Mouse (Mus musculus) neural tube, embryonic 14.5 days (tissue): ENCODE results near the gene Ildr2. TPM values are rescaled to one million over a fixed set of nuclear protein-coding genes. Genes with fewer than 3 reads are reported as not detected.

ENCODE experiments used
- ATAC-seq: fragments of 200-750 bp; cut with Nextera tagmentation; 2 replicates; pipeline ENCODE4 v1.8.0; 2017; ENCODE audit warnings: low read depth, mild to moderate bottlenecking, moderate TSS enrichment, moderate library complexity
- H3K27ac ChIP-seq: fragments of 300-500 bp; sonication (generic); 2 replicates; pipeline ENCODE4 v1.5.1; 2014; ENCODE audit warnings: low read depth, mild to moderate bottlenecking, control low read depth, low read length, moderate library complexity, mixed read lengths
- H3K27me3 ChIP-seq: fragments of 300-500 bp; sonication (generic); 2 replicates; pipeline ENCODE4 v1.6.1; 2014; ENCODE audit warnings: low read length; ENCODE audit not compliant: control insufficient read depth, insufficient read depth
- H3K36me3 ChIP-seq: fragments of 300-500 bp; sonication (generic); 2 replicates; pipeline ENCODE4 v1.6.1; 2014; ENCODE audit warnings: low read length, mixed read lengths; ENCODE audit not compliant: control insufficient read depth, insufficient read depth
- H3K4me1 ChIP-seq: fragments of 300-500 bp; sonication (generic); 2 replicates; pipeline ENCODE4 v1.6.1; 2014; ENCODE audit warnings: low read length; ENCODE audit not compliant: control insufficient read depth, insufficient read depth
- H3K4me2 ChIP-seq: fragments of 300-500 bp; sonication (generic); 2 replicates; pipeline ENCODE4 v1.6.1; 2014; ENCODE audit warnings: mild to moderate bottlenecking, low read depth, low read length, control low read depth
- H3K4me3 ChIP-seq: fragments of 300-500 bp; sonication (generic); 2 replicates; pipeline ENCODE4 v1.5.1; 2014; ENCODE audit warnings: low read depth, low read length, control low read depth, mixed read lengths
- H3K9ac ChIP-seq: fragments of 300-500 bp; sonication (generic); replicated peaks from 2 replicates; pipeline ENCODE4 v1.6.1; 2014; ENCODE audit warnings: low read depth, mild to moderate bottlenecking, control low read depth, low read length, mixed read lengths
- H3K9me3 ChIP-seq: fragments of 300-500 bp; sonication (generic); 2 replicates; pipeline ENCODE4 v1.6.1; 2016; ENCODE audit warnings: low read length; ENCODE audit not compliant: control insufficient read depth
- WGBS: fragments of 180-500 bp; shearing (Covaris S2); extraction: QIAGEN DNeasy Blood & Tissue Kit; methylation state at CpG from one replicate; pipeline ENCODE4 v1.1.7; 2014; 5-methylcytosine and 5-hydroxymethylcytosine counted together
- polyA plus RNA-seq: library from polyadenylated mRNA; unstranded; fragments of >200 nt; fragmentation: Nextera tagmentation; extraction: Ambion mirVana; gene quantifications from 2 replicates; pipeline ENCODE4 v1.2.1, GENCODE M21; 2014

The Ildr2 gene
- polyA plus RNA-seq, 1 experiment from 2014 or later: 2.8 TPM

DNA sequence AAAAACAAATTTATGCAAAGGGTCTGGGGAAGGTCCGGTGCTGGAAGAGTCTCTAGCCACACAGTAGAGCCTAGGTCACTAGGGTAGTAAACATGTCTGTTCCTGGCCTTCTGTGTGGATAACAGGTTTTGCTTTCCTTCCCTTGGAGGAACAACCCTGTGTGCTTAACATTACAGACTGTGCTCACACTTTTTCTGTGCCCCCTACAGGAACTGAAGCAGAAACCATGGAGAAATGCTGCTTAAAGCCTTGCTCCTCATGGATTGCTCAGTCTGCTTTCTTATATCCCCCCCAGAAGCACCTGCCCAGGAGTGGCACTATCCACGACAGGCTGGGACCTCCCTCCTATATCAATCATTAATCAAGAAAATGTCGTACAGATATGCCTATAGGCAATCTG is 107.9 kb downstream of the Ildr2 start:
- Histone ChIP-seq H3K27ac (no peak overlapping the region), H3K4me1 (no peaks in the 10 kb centered on the region), H3K27me3 (no peaks in the 10 kb centered on the region), H3K36me3 (no peaks in the 10 kb centered on the region), H3K4me3 (no peak overlapping the region), H3K4me2 (no peak overlapping the region), H3K9me3 (no peaks in the 10 kb centered on the region), H3K9ac (no peak overlapping the region)
- WGBS: 67% methylated on average over 3 of the region's 3 CpGs
- no peak for ATAC-seq

DNA sequence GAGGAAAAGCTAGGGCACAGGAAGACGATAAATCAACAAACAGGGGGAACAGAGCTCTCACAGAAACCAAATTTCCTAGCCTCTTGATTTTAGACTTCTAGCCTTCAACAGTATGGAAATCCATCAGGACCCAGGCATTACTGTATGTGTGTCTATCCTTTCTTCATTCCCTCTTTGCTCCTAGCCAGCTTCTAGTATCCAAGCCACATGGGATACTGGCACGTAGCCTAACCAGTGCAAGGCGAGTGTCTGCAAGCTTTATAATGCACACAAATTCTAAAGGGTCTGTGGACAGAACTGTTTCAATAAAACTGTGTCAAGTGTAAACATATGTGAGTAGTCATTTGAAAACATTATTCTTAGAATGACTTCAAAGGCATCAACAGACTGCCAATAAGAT is 108.7 kb downstream of the Ildr2 start:
- H3K36me3 ChIP-seq: no peaks in the 10 kb centered on the region
- no peak overlapping the region for H3K4me2 ChIP-seq
- 80% methylated on average over 3 of the region's 3 CpGs for WGBS
- no peak overlapping the region for H3K27ac ChIP-seq
- no peaks in the 10 kb centered on the region for H3K27me3 ChIP-seq
- H3K9ac ChIP-seq: no peak overlapping the region
- ATAC-seq: no peak
- no peaks in the 10 kb centered on the region for H3K4me1 ChIP-seq
- H3K9me3 ChIP-seq: no peaks in the 10 kb centered on the region
- H3K4me3 ChIP-seq: no peak overlapping the region

DNA sequence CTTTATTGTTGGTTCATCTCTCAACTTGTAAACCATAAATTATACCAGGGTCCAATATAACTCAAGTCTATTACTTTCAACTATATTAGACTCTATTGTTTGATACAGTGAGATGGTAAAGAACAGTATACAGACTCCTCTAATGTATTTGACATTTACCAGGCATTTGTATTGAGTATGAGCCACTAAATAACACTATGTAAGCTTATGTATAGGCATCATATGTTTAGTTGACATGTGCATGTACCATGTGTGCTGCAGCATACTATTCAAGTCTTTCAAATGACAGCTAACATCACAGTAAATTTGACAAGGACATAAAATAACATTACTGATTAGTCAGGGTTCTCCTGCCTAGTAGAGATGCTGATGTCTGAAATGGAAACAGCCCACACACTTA is 109.2 kb downstream of the Ildr2 start:
- H3K27me3 ChIP-seq: no peaks in the 10 kb centered on the region
- no peak overlapping the region for H3K27ac ChIP-seq
- no peaks in the 10 kb centered on the region for H3K4me1 ChIP-seq
- H3K9me3 ChIP-seq: no peaks in the 10 kb centered on the region
- ATAC-seq: no peak
- H3K4me3 ChIP-seq: no peak overlapping the region
- no peak overlapping the region for H3K9ac ChIP-seq
- no peak overlapping the region for H3K4me2 ChIP-seq
- no peaks in the 10 kb centered on the region for H3K36me3 ChIP-seq

Other genes with a start within 250 kb of the Ildr2 start
- gene Dusp27, start 126.2 kb upstream of the Ildr2 start, polyA plus RNA-seq: 0.54 and 1.6 TPM in 2 replicates
- not detected in 2 replicates for gene Gpa33, start 123.9 kb upstream of the Ildr2 start, polyA plus RNA-seq
- not detected in 2 replicates for gene Mael, start 15.4 kb upstream of the Ildr2 start, polyA plus RNA-seq
- gene Tada1, start 125.0 kb downstream of the Ildr2 start, polyA plus RNA-seq: 83.6 and 84.0 TPM in 2 replicates
- 40.2 and 49.1 TPM in 2 replicates for gene Pogk, start 155.7 kb downstream of the Ildr2 start, polyA plus RNA-seq
- not detected in 2 replicates for gene Gm4846, start 243.4 kb downstream of the Ildr2 start, polyA plus RNA-seq